Mouse (Mus musculus) embryonic facial prominence, embryonic 15.5 days (tissue): ENCODE measurements around the gene Dapk2. TPM values are rescaled to one million over a fixed set of nuclear protein-coding genes. Genes with fewer than 3 reads are reported as not detected.

Source experiments
- ATAC-seq: fragments of 200-750 bp; cut with Nextera tagmentation; 2 replicates; pipeline ENCODE4 v1.8.0; 2017; ENCODE audit warnings: low read depth, moderate TSS enrichment; ENCODE audit not compliant: insufficient number of reproducible peaks, low FRiP score, low TSS enrichment
- H3K27ac ChIP-seq: fragments of 300-500 bp; sonication (generic); replicated peaks from 2 replicates; pipeline ENCODE4 v1.5.1; 2015; ENCODE audit warnings: mild to moderate bottlenecking, inconsistent platforms
- H3K27me3 ChIP-seq: fragments of 300-500 bp; sonication (generic); 2 replicates; pipeline ENCODE4 v1.6.1; 2015; ENCODE audit warnings: inconsistent platforms
- H3K36me3 ChIP-seq: fragments of 300-500 bp; sonication (generic); 2 replicates; pipeline ENCODE4 v1.6.1; 2015; ENCODE audit warnings: mild to moderate bottlenecking, inconsistent platforms
- H3K4me1 ChIP-seq: fragments of 300-500 bp; sonication (generic); 2 replicates; pipeline ENCODE4 v1.6.1; 2015; ENCODE audit warnings: inconsistent platforms
- H3K4me2 ChIP-seq: fragments of 300-500 bp; sonication (generic); replicated peaks from 2 replicates; pipeline ENCODE4 v1.6.1; 2015; ENCODE audit warnings: mild to moderate bottlenecking, inconsistent platforms
- H3K4me3 ChIP-seq: fragments of 300-500 bp; sonication (generic); replicated peaks from 2 replicates; pipeline ENCODE4 v1.5.1; 2015; ENCODE audit warnings: mild to moderate bottlenecking, inconsistent platforms
- H3K9ac ChIP-seq: fragments of 300-500 bp; sonication (generic); 2 replicates; pipeline ENCODE4 v1.6.1; 2015; ENCODE audit warnings: inconsistent platforms
- H3K9me3 ChIP-seq: fragments of 300-500 bp; sonication (generic); replicated peaks from 2 replicates; pipeline ENCODE4 v1.6.1; 2016; ENCODE audit warnings: inconsistent platforms
- WGBS: fragments of 180-500 bp; shearing (Covaris S2); methylation state at CpG from one replicate; pipeline ENCODE4 v1.1.7; 2015; 5-methylcytosine and 5-hydroxymethylcytosine counted together
- polyA plus RNA-seq: library from polyadenylated mRNA; unstranded; fragments of >200 nt; fragmentation: Nextera tagmentation; extraction: Ambion mirVana; gene quantifications from 2 replicates; pipeline ENCODE4 v1.2.1, GENCODE M21; 2015

The Dapk2 gene
- polyA plus RNA-seq, 1 experiment from 2014 or later = 18.0 TPM

DNA sequence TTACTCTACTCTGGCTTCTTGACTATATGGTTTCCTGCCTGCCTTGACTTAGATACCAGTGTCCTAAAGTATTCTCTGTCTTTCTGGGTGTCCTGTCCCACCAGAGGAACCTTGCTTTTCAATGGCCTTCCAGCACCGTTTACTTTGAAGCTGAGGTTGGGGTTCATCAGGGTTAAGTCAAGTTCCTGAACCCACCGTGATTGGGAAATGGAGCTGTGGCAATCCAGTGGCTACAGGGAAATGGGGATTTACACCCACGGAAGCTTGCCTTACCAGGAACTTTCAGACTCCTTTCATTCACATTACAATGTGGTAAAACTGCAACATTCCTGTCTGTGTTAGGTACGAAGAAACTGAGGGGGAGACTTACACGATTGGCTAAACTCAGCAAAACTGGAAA, 54.8 kb downstream of the Dapk2 start:
- Histone ChIP-seq H3K4me1 (peaks cover 14% of the 10 kb centered on the region; the same call in 1 of the 2 replicates), H3K4me2 (no peak overlapping the region), H3K4me3 (no peak overlapping the region), H3K36me3 (no peaks in the 10 kb centered on the region), H3K9ac (no peak overlapping the region), H3K9me3 (no peaks in the 10 kb centered on the region), H3K27me3 (no peaks in the 10 kb centered on the region), H3K27ac (no peak overlapping the region)
- ATAC-seq = no peak
- 55% methylated on average over 5 of the region's 5 CpGs for WGBS

- Histone ChIP-seq H3K4me1 (peaks cover 15% of the 10 kb centered on the region; the same call in 1 of the 2 replicates), H3K4me2 (no peak overlapping the region), H3K9me3 (no peaks in the 10 kb centered on the region), H3K27me3 (no peaks in the 10 kb centered on the region), H3K4me3 (no peak overlapping the region), H3K9ac (no peak overlapping the region), H3K27ac (no peak overlapping the region), H3K36me3 (no peaks in the 10 kb centered on the region)
- ATAC-seq = peak; percentile 40; the same call in 1 of the 2 replicates
- WGBS = 34% methylated on average over 5 of the region's 5 CpGs
Observed at GRCm38 (mm10) chr9:66213386-66214032, 55.5 kb downstream of the Dapk2 start.

DNA sequence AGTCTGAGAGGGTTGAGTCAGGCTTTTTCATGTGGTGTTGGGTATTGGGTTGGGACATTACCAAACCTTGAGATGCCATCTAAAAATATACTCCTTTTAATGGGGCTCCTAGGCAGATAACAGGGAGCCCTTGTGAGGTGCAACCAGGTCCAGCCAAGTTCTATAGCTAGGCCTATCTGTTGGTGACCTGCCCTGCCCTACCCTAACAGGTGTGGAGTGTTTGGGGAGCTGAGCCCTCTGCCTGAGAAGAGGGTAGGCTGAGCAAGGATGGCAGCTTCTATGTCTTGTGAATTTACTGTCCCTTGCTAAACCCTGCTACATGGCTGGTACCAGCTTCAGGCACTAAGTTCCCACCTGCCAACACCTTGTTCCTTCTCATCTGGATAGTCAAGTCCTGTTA, 57.5 kb downstream of the Dapk2 start:
- Histone ChIP-seq H3K27ac (no peak overlapping the region), H3K9me3 (no peaks in the 10 kb centered on the region), H3K27me3 (no peaks in the 10 kb centered on the region), H3K4me1 (peaks cover 15% of the 10 kb centered on the region; the same call in 1 of the 2 replicates), H3K9ac (no peak overlapping the region), H3K36me3 (no peaks in the 10 kb centered on the region), H3K4me2 (no peak overlapping the region), H3K4me3 (no peak overlapping the region)
- ATAC-seq = no peak

DNA sequence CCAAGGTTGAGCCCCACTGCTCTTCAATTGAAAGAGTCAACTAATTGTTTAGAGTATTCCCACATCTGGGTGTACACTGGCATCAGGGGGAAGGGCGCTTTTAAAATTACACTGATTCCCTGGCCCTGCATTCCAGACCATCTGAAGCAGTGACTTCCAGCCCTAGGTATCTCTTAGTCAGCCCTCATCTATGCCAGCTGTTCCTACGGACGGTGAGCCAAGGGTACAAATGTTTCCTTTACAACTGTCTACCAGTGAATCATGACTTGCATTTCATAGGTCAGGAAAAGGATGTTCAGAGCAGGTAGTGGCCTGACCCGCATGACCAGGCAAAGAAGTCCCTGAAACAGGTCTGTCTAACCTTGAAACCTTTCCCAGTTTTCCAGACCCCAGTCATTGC, 59.9 kb downstream of the Dapk2 start:
- no peak overlapping the region for H3K27ac ChIP-seq
- ATAC-seq = no peak
- H3K4me3 ChIP-seq = no peak overlapping the region
- 0 out of 2 replicates have a peak, but pooled peaks cover 9% of the 10 kb centered on the region for H3K4me1 ChIP-seq
- H3K36me3 ChIP-seq = no peaks in the 10 kb centered on the region
- 66% methylated on average over 4 of the region's 4 CpGs for WGBS
- H3K9ac ChIP-seq = no peak overlapping the region
- no peak overlapping the region for H3K4me2 ChIP-seq
- no peaks in the 10 kb centered on the region for H3K9me3 ChIP-seq
- no peaks in the 10 kb centered on the region for H3K27me3 ChIP-seq

DNA sequence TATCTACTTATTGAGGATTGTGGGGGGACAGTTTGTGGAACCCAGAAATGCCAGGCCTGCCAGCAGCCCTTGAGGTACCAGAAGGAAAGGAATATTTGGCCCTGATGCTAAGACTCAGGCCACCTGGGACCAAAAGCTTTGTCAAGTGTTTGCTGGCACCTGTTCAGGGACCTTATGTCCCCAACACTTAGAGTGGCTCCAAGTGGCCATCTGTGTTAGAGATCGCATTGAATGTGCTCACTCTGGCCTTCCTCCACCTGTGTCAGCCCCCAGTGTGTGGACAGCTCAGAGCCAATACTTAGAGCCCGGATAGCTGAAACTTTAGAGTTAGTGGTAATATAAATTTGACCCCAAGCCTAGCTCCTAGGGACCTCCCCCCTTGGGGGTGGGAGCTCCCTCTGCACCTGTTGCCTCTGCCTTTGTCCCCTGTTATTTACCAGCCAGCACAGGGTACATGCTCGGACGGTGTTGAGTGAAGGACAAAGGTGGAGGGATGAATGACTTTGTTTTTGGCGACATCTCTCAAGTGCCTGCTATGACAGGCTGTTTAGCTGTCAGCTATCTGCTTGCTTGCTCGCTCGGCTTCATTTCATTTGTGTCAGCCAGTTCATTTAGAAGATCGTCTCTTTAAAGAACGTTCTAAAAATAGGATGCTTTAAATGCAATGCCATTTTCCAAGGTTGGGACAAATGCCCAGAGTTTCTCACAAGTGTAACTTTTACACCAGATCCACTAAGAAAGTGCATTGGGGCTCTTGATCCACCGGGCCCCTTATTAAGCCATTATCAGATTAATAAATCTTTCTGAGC, 61.1 kb downstream of the Dapk2 start:
- no peak overlapping the region for H3K4me3 ChIP-seq
- no peak for ATAC-seq
- H3K9ac ChIP-seq = no peak overlapping the region
- WGBS = 67% methylated on average over 10 of the region's 10 CpGs
- H3K4me2 ChIP-seq = no peak overlapping the region
- 0 out of 2 replicates have a peak, but pooled peaks cover 2% of the 10 kb centered on the region for H3K4me1 ChIP-seq
- H3K27me3 ChIP-seq = no peaks in the 10 kb centered on the region
- H3K9me3 ChIP-seq = no peaks in the 10 kb centered on the region
- no peak overlapping the region for H3K27ac ChIP-seq
- no peaks in the 10 kb centered on the region for H3K36me3 ChIP-seq

DNA sequence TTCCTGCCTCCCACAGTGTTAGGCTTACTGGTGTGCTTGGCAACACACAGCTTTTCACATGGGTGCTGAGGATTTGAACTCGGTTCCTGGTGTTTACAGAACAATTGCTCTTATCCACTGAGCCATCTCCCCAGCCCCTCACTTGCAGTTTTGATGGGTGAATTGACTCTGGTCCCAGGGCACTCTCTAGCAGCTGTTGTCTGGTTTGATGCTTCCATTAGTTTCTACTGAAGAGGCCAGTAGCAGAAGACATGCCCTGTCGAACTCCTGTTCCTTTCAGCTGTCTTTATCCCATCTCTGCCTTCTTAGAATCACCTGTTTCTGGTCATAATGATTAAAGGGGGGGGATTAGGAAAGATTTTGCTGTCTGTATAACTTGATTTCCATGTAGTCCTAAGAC, 65.8 kb downstream of the Dapk2 start:
- Histone ChIP-seq H3K9ac (no peak overlapping the region), H3K4me1 (no peaks in the 10 kb centered on the region), H3K4me2 (no peak overlapping the region), H3K36me3 (no peaks in the 10 kb centered on the region), H3K9me3 (no peaks in the 10 kb centered on the region), H3K27me3 (no peaks in the 10 kb centered on the region), H3K27ac (no peak overlapping the region), H3K4me3 (no peak overlapping the region)
- ATAC-seq = no peak
- WGBS = 68% methylated on average over 2 of the region's 2 CpGs

GRCm38 (mm10) chr9:66225737-66226485, 67.9 kb downstream of the Dapk2 start:
- Histone ChIP-seq H3K36me3 (no peaks in the 10 kb centered on the region), H3K9ac (no peak overlapping the region), H3K4me2 (no peak overlapping the region), H3K9me3 (no peaks in the 10 kb centered on the region), H3K27me3 (no peaks in the 10 kb centered on the region), H3K4me3 (no peak overlapping the region), H3K27ac (no peak overlapping the region), H3K4me1 (no peaks in the 10 kb centered on the region)
- ATAC-seq = no peak
- 66% methylated on average over 5 of the region's 5 CpGs for WGBS

DNA sequence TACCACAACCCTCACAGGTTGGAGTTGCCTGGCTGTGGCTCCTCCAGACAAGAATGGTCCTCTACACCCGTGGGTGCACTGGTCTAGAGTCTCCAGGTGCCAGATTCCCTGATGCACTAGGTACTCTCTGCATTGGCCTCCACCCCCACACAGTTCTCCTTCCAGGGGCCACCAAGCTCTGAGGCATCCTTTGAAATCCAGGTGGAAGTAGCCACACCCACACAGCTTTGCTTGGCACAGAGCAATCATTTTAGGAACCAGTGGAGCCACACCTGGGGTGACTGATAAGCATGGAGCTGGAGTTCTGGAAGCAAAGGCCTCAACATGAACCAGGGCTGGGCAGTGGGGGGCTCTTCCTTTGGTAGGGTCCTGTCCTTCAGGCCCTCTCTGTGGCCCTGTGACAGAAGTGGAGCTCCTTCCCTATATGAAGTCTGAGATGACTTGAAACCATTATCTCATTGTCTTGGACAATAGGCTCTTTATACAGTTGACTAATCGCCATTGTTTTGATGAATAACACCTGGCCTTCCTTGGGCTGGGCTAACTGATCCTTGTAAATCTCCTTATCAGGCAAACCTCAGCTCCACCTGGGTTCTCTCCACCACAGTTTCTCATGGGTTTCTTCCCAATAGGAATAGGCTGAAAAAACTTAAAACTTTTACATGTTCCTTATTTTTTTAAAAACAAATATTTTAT, 70.6 kb downstream of the Dapk2 start:
- no peaks in the 10 kb centered on the region for H3K36me3 ChIP-seq
- no peak overlapping the region for H3K4me2 ChIP-seq
- H3K4me1 ChIP-seq = no peaks in the 10 kb centered on the region
- no peaks in the 10 kb centered on the region for H3K27me3 ChIP-seq
- no peak overlapping the region for H3K27ac ChIP-seq
- no peak overlapping the region for H3K9ac ChIP-seq
- H3K4me3 ChIP-seq = no peak overlapping the region
- no peak for ATAC-seq
- H3K9me3 ChIP-seq = no peaks in the 10 kb centered on the region
- 58% methylated on average over 2 of the region's 2 CpGs for WGBS

DNA sequence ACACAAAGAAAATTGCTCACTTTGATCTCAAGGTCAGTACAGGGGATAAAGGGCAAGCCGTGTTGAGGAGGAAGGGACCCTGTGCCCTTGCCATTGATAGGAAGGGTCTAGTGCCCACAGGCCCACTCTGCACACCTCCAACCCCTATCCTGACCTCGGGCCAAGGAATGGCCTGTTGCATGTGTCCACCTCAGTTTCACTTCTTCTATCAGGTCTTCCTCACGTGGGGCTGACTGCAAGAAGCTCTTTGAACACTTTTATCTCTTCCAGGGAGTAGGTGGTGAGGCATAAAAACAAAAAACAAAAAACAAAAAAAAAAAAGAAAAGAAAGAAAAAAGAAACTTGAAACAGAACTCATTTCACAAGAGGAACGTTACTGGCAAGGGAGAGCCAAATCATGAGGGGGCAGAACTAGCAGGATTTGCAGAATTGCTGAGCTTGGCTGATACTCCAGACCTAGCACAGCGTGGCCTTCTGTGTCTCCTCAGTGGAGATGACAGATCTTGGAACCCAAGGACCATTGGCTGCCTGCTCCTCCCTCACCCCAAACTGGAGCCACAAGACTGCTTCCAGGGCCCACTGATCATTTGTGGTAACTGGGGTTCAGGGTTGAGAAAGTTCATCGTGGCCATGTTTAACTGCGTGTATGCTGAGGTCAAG, 73.9 kb downstream of the Dapk2 start:
- no peak for ATAC-seq
- Histone ChIP-seq H3K4me3 (no peak overlapping the region), H3K4me1 (no peaks in the 10 kb centered on the region), H3K9ac (no peak overlapping the region), H3K27me3 (no peaks in the 10 kb centered on the region), H3K4me2 (no peak overlapping the region), H3K27ac (no peak overlapping the region), H3K9me3 (no peaks in the 10 kb centered on the region), H3K36me3 (no peaks in the 10 kb centered on the region)
- 64% methylated on average over 7 of the region's 7 CpGs for WGBS

DNA sequence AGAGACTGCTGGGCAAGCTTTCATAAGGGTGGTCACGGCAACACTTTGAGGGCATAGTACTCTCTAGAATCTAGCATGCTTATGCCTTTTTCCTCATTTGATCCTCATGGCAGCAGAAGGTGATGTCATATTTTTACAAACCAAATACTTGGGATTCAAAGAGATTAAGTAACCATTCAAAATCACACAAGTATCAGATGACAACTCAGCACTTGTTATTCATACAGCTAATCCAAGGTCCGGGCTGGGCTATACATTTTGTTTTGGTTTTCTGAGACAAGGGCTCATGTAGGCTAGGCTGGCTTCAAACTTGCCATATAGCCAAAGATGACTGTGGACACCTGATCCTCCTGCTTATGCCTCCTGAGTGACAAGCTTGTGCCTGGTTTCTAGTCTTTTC, 78.6 kb downstream of the Dapk2 start:
- no peak overlapping the region for H3K4me3 ChIP-seq
- ATAC-seq = no peak
- H3K4me2 ChIP-seq = no peak overlapping the region
- no peaks in the 10 kb centered on the region for H3K27me3 ChIP-seq
- H3K9me3 ChIP-seq = no peaks in the 10 kb centered on the region
- no peak overlapping the region for H3K27ac ChIP-seq
- WGBS = 40% methylated on average over 2 of the region's 2 CpGs
- H3K36me3 ChIP-seq = no peaks in the 10 kb centered on the region
- H3K9ac ChIP-seq = no peak overlapping the region
- peaks cover 12% of the 10 kb centered on the region; the same call in 1 of the 2 replicates for H3K4me1 ChIP-seq
